8 mouse cellular contexts compared by ENCODE assay signal in the genomic region with DNA sequence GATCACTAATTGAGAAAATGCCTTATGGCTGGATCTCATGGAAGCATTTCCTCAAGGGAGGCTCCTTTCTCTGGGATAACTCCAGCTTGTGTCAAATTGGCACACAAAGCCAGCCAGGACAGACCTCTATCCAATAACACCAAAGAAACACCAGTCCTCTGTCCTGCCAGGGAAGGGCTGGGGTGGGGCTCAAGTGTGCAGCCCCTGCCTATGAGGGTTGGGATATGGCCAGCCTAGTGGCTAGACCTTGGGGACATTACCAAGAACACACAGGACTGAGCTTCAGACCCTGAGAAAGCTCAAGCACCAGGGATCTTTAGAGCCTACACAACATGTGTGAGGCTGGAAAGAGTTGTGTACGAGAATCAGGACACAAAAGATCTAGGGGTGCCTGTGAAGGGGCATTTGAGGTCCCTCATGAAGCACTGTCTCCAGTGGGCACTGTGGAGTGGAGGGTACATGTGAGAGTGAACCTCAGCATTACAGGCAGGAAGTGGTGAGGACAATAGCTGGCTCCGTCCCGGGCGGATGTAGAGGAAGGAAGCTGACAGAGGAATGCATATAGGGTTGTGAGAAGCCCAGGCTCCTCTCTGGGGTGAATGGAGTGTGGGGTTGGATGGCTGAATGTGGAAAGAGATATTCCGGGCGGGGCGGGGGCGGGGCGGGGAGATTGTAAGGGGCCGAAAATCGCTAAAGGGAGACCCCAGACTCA. TPM values are rescaled to one million over a fixed set of nuclear protein-coding genes. Genes with fewer than 3 reads are reported as not detected.
DNase-seq lines count a peak whose midpoint lies in the region; ATAC-seq lines count a peak whose summit lies in the region.

No protein-coding gene starts in this region.

- peaks cover 4% of the 10 kb centered on the region; the same call in 1 of the 2 replicates for H3K4me1 ChIP-seq in forebrain, embryonic 15.5 days
- 0 out of 2 replicates have a peak, but pooled peaks cover 4% of the 10 kb centered on the region for H3K4me1 ChIP-seq in forebrain, embryonic 16.5 days (replicated peaks; ENCODE audit: control insufficient read depth, insufficient read depth, low read length)
- H3K4me1 ChIP-seq in heart, embryonic 12.5 days (replicated peaks) = peaks cover 40% of the 10 kb centered on the region
- H3K4me1 ChIP-seq in megakaryocyte, embryonic 14.5 days = peaks cover 65% of the 10 kb centered on the region

- no peaks in the 10 kb centered on the region for H3K9me3 ChIP-seq in forebrain, embryonic 15.5 days
- H3K9me3 ChIP-seq in forebrain, embryonic 16.5 days (ENCODE audit: control insufficient read depth, low read length) = no peaks in the 10 kb centered on the region
- H3K9me3 ChIP-seq in heart, embryonic 12.5 days (replicated peaks) = no peaks in the 10 kb centered on the region
- H3K9me3 ChIP-seq in megakaryocyte, embryonic 14.5 days = no peaks in the 10 kb centered on the region

- no peak overlapping the region for H3K4me2 ChIP-seq in forebrain, embryonic 15.5 days (replicated peaks)
- no peak overlapping the region for H3K4me2 ChIP-seq in forebrain, embryonic 16.5 days (ENCODE audit: low read length)
- H3K4me2 ChIP-seq in heart, embryonic 12.5 days = no peak overlapping the region

- 88% methylated on average over 11 of the region's 11 CpGs for WGBS in forebrain, embryonic 15.5 days
- 78% methylated on average over 9 of the region's 11 CpGs for whole genome bisulfite sequencing in forebrain, embryonic 16.5 days
- 45% methylated on average over 11 of the region's 11 CpGs for WGBS in heart, embryonic 12.5 days

- ATAC-seq in forebrain, embryonic 15.5 days (replicated peaks) = no peak
- ATAC-seq in forebrain, embryonic 16.5 days = no peak
- ATAC-seq in heart, embryonic 12.5 days (ENCODE audit: insufficient number of reproducible peaks, low FRiP score) = peak; percentile 72

- DNase-seq in kidney, postnatal 25 days = peak; percentile 57 to 73
- DNase-seq in layer of hippocampus, adult 9-10 months (ENCODE audit: low spot score) = no peak
- no peak for DNase-seq in gastrocnemius, postnatal 4 days (ENCODE audit: low spot score in 2 of 2)
- no peak for DNase-seq in B cell, adult 2 months

- peaks cover 33% of the 10 kb centered on the region for H3K27me3 ChIP-seq in forebrain, embryonic 15.5 days
- H3K27me3 ChIP-seq in forebrain, embryonic 16.5 days (replicated peaks; ENCODE audit: control insufficient read depth, insufficient read depth, low read length) = peaks cover 16% of the 10 kb centered on the region
- peaks cover 16% of the 10 kb centered on the region for H3K27me3 ChIP-seq in heart, embryonic 12.5 days (replicated peaks)
- peaks cover 9% of the 10 kb centered on the region for H3K27me3 ChIP-seq in megakaryocyte, embryonic 14.5 days (replicated peaks)

- no peak overlapping the region for H3K9ac ChIP-seq in forebrain, embryonic 15.5 days (replicated peaks)
- H3K9ac ChIP-seq in forebrain, embryonic 16.5 days (replicated peaks; ENCODE audit: low read depth, low read length) = no peak overlapping the region
- no peak overlapping the region for H3K9ac ChIP-seq in heart, embryonic 12.5 days

- peak overlapping the region; percentile 40; the same call in 1 of the 2 replicates for H3K27ac ChIP-seq in forebrain, embryonic 15.5 days (replicated peaks)
- no peak overlapping the region for H3K27ac ChIP-seq in forebrain, embryonic 16.5 days (ENCODE audit: low read length)
- H3K27ac ChIP-seq in heart, embryonic 12.5 days (ENCODE audit: poor library complexity, severe bottlenecking) = peak overlapping the region; percentile 86

- no peak overlapping the region for H3K4me3 ChIP-seq in forebrain, embryonic 15.5 days
- no peak overlapping the region for H3K4me3 ChIP-seq in forebrain, embryonic 16.5 days (replicated peaks; ENCODE audit: low read length)
- no peak overlapping the region for H3K4me3 ChIP-seq in heart, embryonic 12.5 days
- peak overlapping the region; percentile 78 for H3K4me3 ChIP-seq in megakaryocyte, embryonic 14.5 days (replicated peaks)

- H3K36me3 ChIP-seq in forebrain, embryonic 15.5 days = no peaks in the 10 kb centered on the region
- H3K36me3 ChIP-seq in forebrain, embryonic 16.5 days (ENCODE audit: control insufficient read depth, insufficient read depth) = no peaks in the 10 kb centered on the region
- no peaks in the 10 kb centered on the region for H3K36me3 ChIP-seq in heart, embryonic 12.5 days
- no peaks in the 10 kb centered on the region for H3K36me3 ChIP-seq in megakaryocyte, embryonic 14.5 days (replicated peaks; ENCODE audit: low read length)

RNA-seq across cellular contexts. Expression of gene Ccdc194, which starts 3.0 kb away (rescaled TPM):
- 0.11 TPM in 1 of 2 replicates, not detected in the other for polyA plus RNA-seq in forebrain, embryonic 15.5 days (2015; fragmentation: Nextera tagmentation; extraction: Ambion mirVana)
- polyA plus RNA-seq in forebrain, embryonic 16.5 days (2015; fragmentation: Nextera tagmentation; extraction: Ambion mirVana) = 0.26 TPM in 1 of 2 replicates, not detected in the other
- 0.83 and 1.4 TPM in 2 replicates for polyA plus RNA-seq in heart, embryonic 12.5 days (2016; fragmentation: Nextera tagmentation; extraction: Ambion mirVana)
- polyA plus RNA-seq in megakaryocyte, embryonic 14.5 days (2012; ENCODE audit: insufficient read depth, low replicate concordance) = 0.16 TPM in 1 of 2 replicates, not detected in the other
- total RNA-seq in gastrocnemius, postnatal 4 days (2021) = under 1 TPM; 0.47 to 0.83 TPM

RNA-seq across cellular contexts. Expression of gene Bst2, which starts 8.7 kb away (rescaled TPM):
- polyA plus RNA-seq in forebrain, embryonic 15.5 days (2015; fragmentation: Nextera tagmentation; extraction: Ambion mirVana) = 8.5 and 8.8 TPM in 2 replicates
- 4.7 and 7.5 TPM in 2 replicates for polyA plus RNA-seq in forebrain, embryonic 16.5 days (2015; fragmentation: Nextera tagmentation; extraction: Ambion mirVana)
- 25.6 and 28.8 TPM in 2 replicates for polyA plus RNA-seq in heart, embryonic 12.5 days (2016; fragmentation: Nextera tagmentation; extraction: Ambion mirVana)
- polyA plus RNA-seq in megakaryocyte, embryonic 14.5 days (2012; ENCODE audit: insufficient read depth, low replicate concordance) = 105 and 345 TPM in 2 replicates
- total RNA-seq in gastrocnemius, postnatal 4 days (2021) = 10 to 100 TPM; 18.3 to 20.1 TPM

RNA-seq across cellular contexts. Expression of gene Mvb12a, which starts 14.2 kb away (rescaled TPM):
- polyA plus RNA-seq in forebrain, embryonic 15.5 days (2015; fragmentation: Nextera tagmentation; extraction: Ambion mirVana) = 56.9 and 61.7 TPM in 2 replicates
- 52.8 and 65.3 TPM in 2 replicates for polyA plus RNA-seq in forebrain, embryonic 16.5 days (2015; fragmentation: Nextera tagmentation; extraction: Ambion mirVana)
- polyA plus RNA-seq in heart, embryonic 12.5 days (2016; fragmentation: Nextera tagmentation; extraction: Ambion mirVana) = 51.8 and 53.4 TPM in 2 replicates
- 199 and 226 TPM in 2 replicates for polyA plus RNA-seq in megakaryocyte, embryonic 14.5 days (2012; ENCODE audit: insufficient read depth, low replicate concordance)
- total RNA-seq in gastrocnemius, postnatal 4 days (2021) = 10 to 100 TPM; 30.3 to 33.1 TPM

RNA-seq across cellular contexts. Expression of gene Plvap, which starts 17.0 kb away (rescaled TPM):
- polyA plus RNA-seq in forebrain, embryonic 15.5 days (2015; fragmentation: Nextera tagmentation; extraction: Ambion mirVana) = 5.4 and 6.0 TPM in 2 replicates
- polyA plus RNA-seq in forebrain, embryonic 16.5 days (2015; fragmentation: Nextera tagmentation; extraction: Ambion mirVana) = 3.5 and 4.4 TPM in 2 replicates
- polyA plus RNA-seq in heart, embryonic 12.5 days (2016; fragmentation: Nextera tagmentation; extraction: Ambion mirVana) = 184 and 202 TPM in 2 replicates
- 4.0 and 6.0 TPM in 2 replicates for polyA plus RNA-seq in megakaryocyte, embryonic 14.5 days (2012; ENCODE audit: insufficient read depth, low replicate concordance)
- total RNA-seq in gastrocnemius, postnatal 4 days (2021) = 10 to 100 TPM; 15.9 to 16.6 TPM

RNA-seq across cellular contexts. Expression of gene Tmem221, which starts 30.2 kb away (rescaled TPM):
- polyA plus RNA-seq in forebrain, embryonic 15.5 days (2015; fragmentation: Nextera tagmentation; extraction: Ambion mirVana) = 0.11 and 0.20 TPM in 2 replicates
- 0.15 and 0.16 TPM in 2 replicates for polyA plus RNA-seq in forebrain, embryonic 16.5 days (2015; fragmentation: Nextera tagmentation; extraction: Ambion mirVana)
- 0.28 and 0.58 TPM in 2 replicates for polyA plus RNA-seq in heart, embryonic 12.5 days (2016; fragmentation: Nextera tagmentation; extraction: Ambion mirVana)
- polyA plus RNA-seq in megakaryocyte, embryonic 14.5 days (2012; ENCODE audit: insufficient read depth, low replicate concordance) = 1.3 TPM in 1 of 2 replicates, not detected in the other
- total RNA-seq in gastrocnemius, postnatal 4 days (2021) = under 1 TPM in 1 of 2 experiments, not detected in 1; 0.21 TPM

Comparison
In these comparisons a context has a peak if more than half of its experiments do, and no peak if none do; other contexts are left out.
1. DNase-seq: peak in kidney, postnatal 25 days (2 of 2); none in layer of hippocampus, adult 9-10 months (single experiment), gastrocnemius, postnatal 4 days (0 of 2) and B cell, adult 2 months (0 of 2).